Mouse (Mus musculus) myocyte (in vitro differentiated cells): Measurements from ENCODE around the gene Map2k5. TPM values are rescaled to one million over a fixed set of nuclear protein-coding genes. Genes with fewer than 3 reads are reported as not detected.

Source experiments
- H3K27me3 ChIP-seq: one replicate; pipeline ENCODE4 v1.6.1; 2011; ENCODE audit not compliant: control insufficient read depth, insufficient read depth, insufficient read length
- H3K36me3 ChIP-seq: one replicate; pipeline ENCODE4 v1.6.1; 2011; ENCODE audit not compliant: control insufficient read depth, insufficient read depth
- H3K4me2 ChIP-seq: one replicate; pipeline ENCODE4 v1.6.1; 2011; ENCODE audit warnings: low read depth, control low read depth
- H3K4me3 ChIP-seq: one replicate; pipeline ENCODE4 v1.5.1; 2011; ENCODE audit warnings: mild to moderate bottlenecking, control low read depth, moderate library complexity
- H3K79me2 ChIP-seq: one replicate; pipeline ENCODE4 v1.6.1; 2011; ENCODE audit not compliant: control insufficient read depth, insufficient read depth
- H3ac ChIP-seq: one replicate; pipeline ENCODE4 v1.6.1; 2011; ENCODE audit not compliant: control insufficient read depth, insufficient read length
- CEBPB ChIP-seq: IDR thresholded peaks from 2 replicates; pipeline ENCODE4 v1.6.1; 2011; ENCODE audit warnings: mild to moderate bottlenecking, moderate library complexity; ENCODE audit not compliant: poor library complexity, insufficient read depth, severe bottlenecking
- E2F4 ChIP-seq: IDR thresholded peaks from one replicate; pipeline ENCODE4 v1.6.1; 2011; ENCODE audit warnings: mild to moderate bottlenecking, control low read depth, moderate library complexity; ENCODE audit not compliant: insufficient read depth
- MAX ChIP-seq: IDR thresholded peaks from one replicate; pipeline ENCODE4 v1.6.1; 2011; ENCODE audit warnings: low read depth, mild to moderate bottlenecking, control low read depth
- MYOD1 ChIP-seq, 3 experiments: IDR thresholded peaks; one replicate each; pipeline ENCODE4 v1.6.1; 2011; ENCODE audit warnings: control low read depth in 2 of 3, low read depth in 2 of 3, mild to moderate bottlenecking in 2 of 3, moderate library complexity in 1 of 3; ENCODE audit not compliant: insufficient read length in 2 of 3, control insufficient read depth in 1 of 3
- MYOG ChIP-seq, 3 experiments: IDR thresholded peaks; one replicate each; pipeline ENCODE4 v1.6.1; 2011; ENCODE audit warnings: control low read depth in 2 of 3, low read depth in 2 of 3, mild to moderate bottlenecking in 2 of 3; ENCODE audit not compliant: insufficient read length in 2 of 3, control insufficient read depth in 1 of 3, insufficient read depth in 1 of 3
- POLR2A ChIP-seq: IDR thresholded peaks from one replicate; pipeline ENCODE4 v1.6.1; 2011; ENCODE audit warnings: low read depth, mild to moderate bottlenecking, control low read depth, moderate library complexity; ENCODE audit not compliant: insufficient read length
- POLR2AphosphoS2 ChIP-seq: IDR thresholded peaks from one replicate; pipeline ENCODE4 v1.6.1; 2011; ENCODE audit warnings: low read depth, control low read depth; ENCODE audit not compliant: insufficient read length
- REST ChIP-seq: IDR thresholded peaks from one replicate; pipeline ENCODE4 v1.6.1; 2011; ENCODE audit warnings: mild to moderate bottlenecking, control low read depth, moderate library complexity; ENCODE audit not compliant: insufficient read depth, insufficient read length
- SRF ChIP-seq: IDR thresholded peaks from one replicate; pipeline ENCODE4 v1.6.1; 2011; ENCODE audit warnings: low read depth; ENCODE audit not compliant: control insufficient read depth, insufficient read length
- TCF12 ChIP-seq: IDR thresholded peaks from one replicate; pipeline ENCODE4 v1.6.1; 2011; ENCODE audit warnings: mild to moderate bottlenecking, control low read depth; ENCODE audit not compliant: poor library complexity, insufficient read depth, severe bottlenecking
- TCF3 ChIP-seq: IDR thresholded peaks from one replicate; pipeline ENCODE4 v1.6.1; 2011; ENCODE audit warnings: low read depth, control low read depth; ENCODE audit not compliant: insufficient read length
- USF1 ChIP-seq: IDR thresholded peaks from one replicate; pipeline ENCODE4 v1.6.1; 2011; ENCODE audit warnings: low read depth, mild to moderate bottlenecking, control low read depth, moderate library complexity
- polyA plus RNA-seq: library from polyadenylated mRNA; unstranded; fragments of >200 nt; fragmentation: generic; extraction: Trizol; gene quantifications from one replicate; pipeline ENCODE4 v1.2.1, GENCODE M21; 2012; ENCODE audit warnings: missing spikeins

Gene Map2k5
- polyA plus RNA-seq, 1 experiment, result 17.7 TPM

DNA sequence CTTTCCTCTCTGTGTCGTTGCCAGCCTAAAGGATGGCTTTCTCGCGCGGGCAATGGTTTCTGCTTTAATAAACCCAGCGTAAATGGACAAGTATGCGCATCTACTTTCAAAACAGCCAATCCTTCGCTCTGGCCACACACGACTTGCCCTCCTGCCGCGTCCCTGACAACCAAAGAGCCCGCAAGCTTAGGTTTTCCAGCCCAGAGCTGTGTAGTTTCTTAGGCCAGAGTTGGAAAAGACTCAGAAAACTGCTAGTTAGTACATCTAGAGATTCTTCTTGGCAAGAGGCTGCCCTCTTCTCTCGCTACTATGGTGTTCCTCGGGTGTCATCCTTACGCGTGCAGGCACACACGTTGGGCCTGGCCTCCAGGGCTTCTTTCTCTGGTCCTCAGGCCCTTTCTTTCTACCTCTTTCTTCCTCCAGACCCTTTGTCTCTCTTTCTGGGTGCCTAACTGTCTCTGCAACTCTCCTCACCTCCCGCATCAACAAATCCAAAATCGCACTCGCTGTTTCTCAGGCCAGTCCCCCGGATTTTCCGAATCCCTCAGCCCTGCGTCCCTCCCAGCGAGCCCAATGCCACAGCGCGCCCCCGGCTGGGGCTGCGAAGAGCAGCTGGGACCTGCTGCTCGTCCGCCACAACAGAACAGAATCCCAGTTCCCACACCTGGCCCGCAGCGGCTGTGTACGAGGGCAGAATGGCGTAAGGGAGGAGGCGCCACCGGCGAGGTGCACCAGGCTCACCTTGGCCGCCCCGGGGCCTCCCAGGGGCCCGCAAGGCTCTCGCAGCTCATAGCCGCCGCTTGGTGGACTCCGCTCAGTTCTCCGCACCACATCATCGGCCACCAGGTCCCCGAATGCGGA lies 233.8 kb downstream of the Map2k5 start:
- no peak overlapping the region for H3K4me3 ChIP-seq
- no peak overlapping the region for H3K4me2 ChIP-seq
- TF ChIP-seq USF1 (no peak), MYOG (IDR thresholded peaks at IDR 0.05; ENCODE audit: control insufficient read depth in 1 of 3, insufficient read depth in 1 of 3, insufficient read length in 2 of 3, low read depth in 2 of 3) (no peak), SRF (no peak), REST (no peak), MYOD1 (IDR thresholded peaks at IDR 0.05; ENCODE audit: control insufficient read depth in 1 of 3, insufficient read length in 2 of 3, low read depth in 2 of 3) (no peak), POLR2AphosphoS2 (no peak), E2F4 (no peak), TCF3 (no peak), POLR2A (no peak), MAX (no peak), TCF12 (no peak), CEBPB (no peak)
- H3ac ChIP-seq, result no peak overlapping the region
- no peaks in the 10 kb centered on the region for H3K79me2 ChIP-seq
- H3K27me3 ChIP-seq, result peaks cover 96% of the 10 kb centered on the region
- H3K36me3 ChIP-seq, result no peaks in the 10 kb centered on the region

DNA sequence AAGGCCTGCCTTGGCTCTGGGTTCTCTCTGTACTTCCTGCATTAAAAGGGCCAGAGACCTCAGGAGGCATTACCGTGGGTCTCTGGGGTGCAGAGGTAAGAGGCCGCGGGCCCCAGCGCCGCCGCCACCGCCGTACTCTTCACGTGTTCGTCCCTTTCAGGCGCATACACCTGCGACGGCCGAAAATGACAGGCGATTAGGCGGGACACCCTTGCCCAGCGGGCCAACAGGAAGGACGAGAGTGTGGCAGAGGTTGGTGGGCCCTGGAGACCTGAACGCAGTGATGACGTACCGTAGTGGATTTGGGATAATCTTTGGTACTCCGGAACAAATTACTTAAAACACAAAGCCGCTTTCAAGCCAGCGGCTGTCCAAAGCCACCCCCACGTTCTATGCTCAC lies 234.5 kb downstream of the Map2k5 start:
- H3ac ChIP-seq, result no peak overlapping the region
- H3K4me2 ChIP-seq, result no peak overlapping the region
- H3K36me3 ChIP-seq, result no peaks in the 10 kb centered on the region
- TF ChIP-seq USF1 (no peak), MYOD1 (IDR thresholded peaks at IDR 0.05; ENCODE audit: control insufficient read depth in 1 of 3, insufficient read length in 2 of 3, low read depth in 2 of 3) (no peak), MAX (no peak), TCF12 (no peak), E2F4 (no peak), REST (no peak), MYOG (IDR thresholded peaks at IDR 0.05; ENCODE audit: control insufficient read depth in 1 of 3, insufficient read depth in 1 of 3, insufficient read length in 2 of 3, low read depth in 2 of 3) (no peak), POLR2A (no peak), SRF (no peak), CEBPB (no peak), TCF3 (no peak), POLR2AphosphoS2 (no peak)
- peaks cover 96% of the 10 kb centered on the region for H3K27me3 ChIP-seq
- H3K79me2 ChIP-seq, result no peaks in the 10 kb centered on the region
- H3K4me3 ChIP-seq, result no peak overlapping the region

DNA sequence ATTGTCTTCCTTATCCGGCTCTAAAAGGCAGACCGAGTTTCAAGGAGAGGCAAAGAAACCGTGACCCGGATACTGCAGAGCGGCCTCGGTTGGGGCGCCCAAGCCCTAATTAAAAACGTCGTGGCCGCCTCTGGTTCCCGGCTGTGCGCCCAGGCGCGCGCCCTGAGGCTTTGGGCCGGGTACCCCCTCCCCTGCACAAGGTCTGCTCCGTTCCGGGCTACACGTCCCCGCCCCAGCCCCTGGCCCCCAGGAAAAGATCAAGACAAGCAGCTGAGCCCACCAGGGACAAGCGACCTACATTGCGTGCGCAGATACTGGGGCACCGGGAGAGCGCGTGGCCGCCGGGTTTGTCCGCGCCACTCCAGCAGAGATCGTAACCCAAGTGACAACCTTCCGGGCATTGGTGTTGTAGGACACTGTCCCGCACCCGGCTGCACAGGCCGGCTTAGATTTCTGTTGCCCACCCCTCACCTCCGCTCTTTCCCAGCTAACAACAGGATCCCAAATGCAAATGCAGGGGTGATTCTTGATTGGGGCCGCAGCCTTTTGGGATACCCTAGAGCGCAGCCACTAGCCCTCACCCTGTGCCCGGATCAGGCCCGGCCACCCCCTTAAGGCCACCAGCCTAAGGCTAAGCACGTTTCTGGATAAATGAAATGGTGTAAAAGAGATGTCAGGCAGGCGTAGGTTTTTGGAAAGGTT lies 235.2 kb downstream of the Map2k5 start:
- Histone ChIP-seq H3K36me3 (no peaks in the 10 kb centered on the region), H3K27me3 (peaks cover 96% of the 10 kb centered on the region), H3ac (no peak overlapping the region), H3K4me2 (no peak overlapping the region), H3K79me2 (no peaks in the 10 kb centered on the region), H3K4me3 (no peak overlapping the region)
- TF ChIP-seq MAX (no peak), USF1 (no peak), POLR2A (no peak), CEBPB (no peak), MYOG (IDR thresholded peaks at IDR 0.05; ENCODE audit: control insufficient read depth in 1 of 3, insufficient read depth in 1 of 3, insufficient read length in 2 of 3, low read depth in 2 of 3) (no peak), POLR2AphosphoS2 (no peak), TCF12 (no peak), SRF (no peak), REST (no peak), E2F4 (no peak), MYOD1 (IDR thresholded peaks at IDR 0.05; ENCODE audit: control insufficient read depth in 1 of 3, insufficient read length in 2 of 3, low read depth in 2 of 3) (no peak), TCF3 (no peak)

DNA sequence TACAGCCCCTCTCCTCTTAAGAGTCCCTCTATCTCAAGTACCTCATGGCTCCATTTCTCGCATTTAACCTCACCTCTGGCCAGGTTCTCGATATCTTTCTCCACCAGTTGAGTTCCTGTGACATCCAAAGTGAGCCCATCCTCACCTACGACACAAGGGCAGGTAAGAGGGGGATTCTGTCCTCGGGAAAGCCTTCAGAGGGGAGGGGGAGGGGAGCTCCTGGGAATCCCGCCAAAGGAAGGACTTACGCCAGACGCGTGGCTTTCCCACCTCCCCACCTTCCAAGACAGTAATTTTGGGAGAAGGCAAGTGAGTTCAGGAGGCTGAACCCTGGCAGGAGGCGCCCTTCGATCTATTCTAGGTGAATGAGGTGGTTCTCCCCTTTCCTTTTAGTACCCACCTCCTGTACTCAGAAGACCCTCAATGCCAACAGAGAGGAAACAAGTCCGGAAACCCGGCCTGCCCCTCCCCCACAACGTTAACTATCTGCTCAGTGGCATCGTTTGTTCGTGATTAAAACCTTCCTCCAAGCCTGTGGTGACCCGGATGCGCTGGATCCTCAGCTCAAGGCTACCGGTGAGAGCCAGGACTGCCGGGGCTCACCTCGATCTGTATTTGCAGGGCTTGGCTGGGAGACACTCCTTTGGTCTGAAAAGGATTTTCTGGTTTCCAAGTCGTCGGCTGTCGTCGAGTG lies 235.9 kb downstream of the Map2k5 start:
- Histone ChIP-seq H3K4me3 (no peak overlapping the region), H3K79me2 (no peaks in the 10 kb centered on the region), H3ac (no peak overlapping the region), H3K27me3 (peaks cover 96% of the 10 kb centered on the region), H3K4me2 (no peak overlapping the region), H3K36me3 (no peaks in the 10 kb centered on the region)
- TF ChIP-seq TCF3 (no peak), POLR2AphosphoS2 (no peak), TCF12 (no peak), CEBPB (no peak)
